Mouse (Mus musculus): ENCODE data around the gene Zbtb4.

DNA sequence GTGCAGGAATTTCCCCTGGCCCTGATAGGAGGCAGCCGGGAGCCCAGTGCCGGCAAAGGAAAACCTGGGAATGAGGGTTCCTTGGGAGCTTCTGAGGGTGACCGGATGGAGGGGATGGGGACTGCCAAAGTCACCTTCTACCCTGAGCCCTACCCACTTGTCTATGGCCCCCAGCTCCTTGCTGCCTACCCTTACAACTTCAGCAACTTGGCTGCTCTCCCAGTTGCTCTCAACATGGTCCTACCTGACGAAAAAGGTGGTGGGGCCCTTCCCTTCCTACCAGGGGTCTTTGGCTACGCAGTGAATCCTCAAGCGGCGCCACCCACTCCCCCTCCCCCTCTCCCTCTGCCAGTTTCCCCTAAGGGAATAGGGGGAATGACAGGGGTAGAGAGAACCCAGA, 13.3 kb downstream of the Zbtb4 start:
- no peak for TF ChIP-seq POLR2A (IDR thresholded peaks at IDR 0.05; ENCODE audit: insufficient read length, low read depth)
- no peak for TF ChIP-seq MAX (IDR thresholded peaks at IDR 0.05; ENCODE audit: low read depth)
- no peak for TF ChIP-seq REST (IDR thresholded peaks at IDR 0.05; ENCODE audit: insufficient read depth, insufficient read length)
- no peak for TF ChIP-seq POLR2AphosphoS2 (IDR thresholded peaks at IDR 0.05; ENCODE audit: insufficient read length, low read depth)
- TF ChIP-seq MYOG (IDR thresholded peaks at IDR 0.05; ENCODE audit: control insufficient read depth in 1 of 3, insufficient read depth in 1 of 3, insufficient read length in 2 of 3, low read depth in 2 of 3) = no peak
- no peak for TF ChIP-seq CEBPB (IDR thresholded peaks at IDR 0.05; ENCODE audit: insufficient read depth, poor library complexity, severe bottlenecking)

Measured in myocyte (in vitro differentiated cells).